Mouse (Mus musculus) ovary, adult 2 months (tissue): ENCODE data around the gene Slc22a22. TPM values are rescaled to one million over a fixed set of nuclear protein-coding genes. Genes with fewer than 3 reads are reported as not detected.

Experiments used
- polyA plus RNA-seq: library from polyadenylated mRNA; depleted of rRNA; stranded (reverse); fragments of >200 nt; gene quantifications from 2 replicates; pipeline ENCODE4 v1.2.3, GENCODE M21; 2012; rRNA removed

The Slc22a22 gene
- not detected in 2 replicates for polyA plus RNA-seq

GRCm38 (mm10) chr15:57477525-57477924, at the start of gene Slc22a22:
Gene Slc22a22, minus strand, starts transcription at chr15:57477625.

